Mouse (Mus musculus) limb, embryonic 10.5 days (tissue): ENCODE data around the gene Plxna4. TPM values are rescaled to one million over a fixed set of nuclear protein-coding genes. Genes with fewer than 3 reads are reported as not detected.

Source experiments
- DNase-seq: peaks from one replicate; pipeline ENCODE4 v3.0.0-alpha.2; 2017; ENCODE audit warnings: low spot score
- H3K27ac ChIP-seq: fragments of 300-500 bp; sonication (generic); 2 replicates; pipeline ENCODE4 v1.5.1; 2016; ENCODE audit warnings: mild to moderate bottlenecking
- H3K27me3 ChIP-seq: fragments of 300-500 bp; sonication (generic); 2 replicates; pipeline ENCODE4 v1.6.1; 2016; ENCODE audit warnings: low read depth, mild to moderate bottlenecking; ENCODE audit not compliant: poor library complexity, severe bottlenecking
- H3K36me3 ChIP-seq: fragments of 300-500 bp; sonication (generic); 2 replicates; pipeline ENCODE4 v1.6.1; 2016; ENCODE audit warnings: mild to moderate bottlenecking, moderate library complexity
- H3K4me1 ChIP-seq: fragments of 300-500 bp; sonication (generic); 2 replicates; pipeline ENCODE4 v1.6.1; 2016
- H3K4me3 ChIP-seq: fragments of 300-500 bp; sonication (generic); 2 replicates; pipeline ENCODE4 v1.5.1; 2016; ENCODE audit warnings: mild to moderate bottlenecking, moderate library complexity
- H3K9me3 ChIP-seq: fragments of 300-500 bp; sonication (generic); replicated peaks from 2 replicates; pipeline ENCODE4 v1.6.1; 2016; ENCODE audit warnings: mild to moderate bottlenecking
- WGBS: fragments of 180-500 bp; shearing (Covaris S2); methylation state at CpG from one replicate; pipeline ENCODE4 v1.1.7; 2016; 5-methylcytosine and 5-hydroxymethylcytosine counted together
- polyA plus RNA-seq: library from polyadenylated mRNA; unstranded; fragments of >200 nt; fragmentation: Nextera tagmentation; extraction: Ambion mirVana; gene quantifications from 2 replicates; pipeline ENCODE4 v1.2.1, GENCODE M21; 2016

Gene Plxna4
- polyA plus RNA-seq, 1 experiment from 2014 or later: 1.9 TPM

DNA sequence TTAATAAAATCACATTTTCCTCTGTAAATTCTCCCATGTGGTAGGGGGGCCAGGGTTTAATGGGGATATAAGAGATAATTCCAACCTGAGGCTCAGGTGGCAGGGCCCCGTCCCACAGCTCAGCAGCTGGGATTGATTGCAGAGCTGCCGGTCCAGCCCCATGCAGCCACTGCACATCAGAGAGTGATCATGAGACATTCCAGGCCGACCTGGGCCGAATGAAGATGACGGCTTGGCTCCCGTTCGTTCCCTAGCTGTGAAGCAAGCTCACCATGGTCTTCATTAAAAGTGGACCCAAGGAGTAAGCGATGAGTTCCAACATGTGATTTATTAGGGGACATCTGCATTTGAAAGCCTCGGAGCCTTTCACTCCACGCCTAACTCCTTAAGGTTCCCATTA lies 206.5 kb downstream of the Plxna4 start:
- no peak overlapping the region; the same call in 1 of the 2 replicates for H3K27ac ChIP-seq
- peaks cover 61% of the 10 kb centered on the region for H3K27me3 ChIP-seq
- H3K4me3 ChIP-seq: peak overlapping the region; percentile 22; the same call in 1 of the 2 replicates
- no peaks in the 10 kb centered on the region for H3K36me3 ChIP-seq
- WGBS: 11% methylated on average over 10 of the region's 10 CpGs
- DNase-seq: peak; percentile 79
- H3K4me1 ChIP-seq: peaks cover 41% of the 10 kb centered on the region
- H3K9me3 ChIP-seq: no peaks in the 10 kb centered on the region

GRCm38 (mm10) chr6:32377181-32377580 lies 210.8 kb downstream of the Plxna4 start:
- DNase-seq: no peak
- Histone ChIP-seq H3K27me3 (peaks cover 41% of the 10 kb centered on the region), H3K4me1 (peaks cover 26% of the 10 kb centered on the region), H3K27ac (no peak overlapping the region), H3K4me3 (no peak overlapping the region), H3K9me3 (no peaks in the 10 kb centered on the region), H3K36me3 (no peaks in the 10 kb centered on the region)
- WGBS: 91% methylated on average over 8 of the region's 8 CpGs

DNA sequence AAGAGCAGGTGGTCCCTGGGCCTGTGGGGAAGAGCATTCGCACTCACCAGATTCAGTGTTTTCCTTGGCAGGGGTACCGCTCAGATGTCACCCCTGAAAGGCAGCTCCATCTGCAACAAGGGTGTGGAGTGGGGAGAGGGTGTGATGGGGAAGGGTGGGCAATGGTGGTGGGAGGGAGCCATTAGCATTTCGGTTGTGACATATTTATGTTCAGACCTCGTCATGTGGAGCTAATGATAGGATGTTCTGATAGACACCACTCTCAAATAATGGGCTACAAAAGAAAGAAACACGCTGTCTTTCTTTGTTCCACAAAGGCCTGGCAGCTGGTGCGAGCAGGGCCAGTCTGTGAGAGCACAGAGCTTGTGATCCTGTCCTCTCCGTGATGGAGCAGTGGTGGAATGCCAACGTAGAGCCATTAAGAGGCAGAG lies 214.0 kb downstream of the Plxna4 start:
- WGBS: 83% methylated on average over 8 of the region's 8 CpGs

DNA sequence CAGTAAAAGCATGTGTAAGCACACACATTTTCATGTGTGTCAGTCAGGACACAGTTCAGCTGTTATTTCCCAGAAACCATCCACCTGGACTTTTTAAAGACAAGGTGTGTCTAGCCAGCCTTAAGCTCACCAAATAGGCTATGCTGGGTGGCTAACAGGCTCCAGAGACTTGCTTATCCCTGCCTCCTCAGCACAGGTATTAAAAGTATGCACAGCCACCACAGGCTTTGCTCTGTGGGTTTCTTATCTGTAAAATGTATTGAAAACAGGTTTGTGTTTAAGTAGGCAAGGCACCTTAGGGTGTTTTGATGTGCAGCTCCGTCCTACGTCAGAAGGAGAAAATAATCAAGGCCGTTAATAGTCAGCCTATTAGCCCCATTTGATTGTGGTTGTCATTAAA lies 218.9 kb downstream of the Plxna4 start:
- Histone ChIP-seq H3K36me3 (no peaks in the 10 kb centered on the region), H3K27ac (peak overlapping the region; percentile 47), H3K4me1 (peaks cover 38% of the 10 kb centered on the region), H3K9me3 (no peaks in the 10 kb centered on the region; the same call in 1 of the 2 replicates), H3K27me3 (no peaks in the 10 kb centered on the region), H3K4me3 (no peak overlapping the region)
- DNase-seq: no peak
- WGBS: 78% methylated on average over 3 of the region's 3 CpGs

More for the DNA sequence above, 214.0 kb downstream of the Plxna4 start:
- Histone ChIP-seq H3K4me3 (no peak overlapping the region), H3K36me3 (no peaks in the 10 kb centered on the region), H3K27me3 (peaks cover 22% of the 10 kb centered on the region), H3K27ac (no peak overlapping the region), H3K4me1 (peaks cover 20% of the 10 kb centered on the region), H3K9me3 (no peaks in the 10 kb centered on the region)
- DNase-seq: no peak

- Histone ChIP-seq H3K4me1 (peaks cover 44% of the 10 kb centered on the region), H3K27ac (peak overlapping the region; percentile 47), H3K27me3 (no peaks in the 10 kb centered on the region), H3K9me3 (no peaks in the 10 kb centered on the region; the same call in 1 of the 2 replicates), H3K36me3 (no peaks in the 10 kb centered on the region), H3K4me3 (no peak overlapping the region)
- 54% methylated on average over 4 of the region's 4 CpGs for WGBS
- no peak for DNase-seq
Measured at GRCm38 (mm10) chr6:32368408-32368807, 219.6 kb downstream of the Plxna4 start.

GRCm38 (mm10) chr6:32364933-32365332 lies 223.1 kb downstream of the Plxna4 start:
- peaks cover 55% of the 10 kb centered on the region for H3K4me1 ChIP-seq
- H3K36me3 ChIP-seq: no peaks in the 10 kb centered on the region
- 96% methylated on average over 5 of the region's 5 CpGs for WGBS
- H3K27me3 ChIP-seq: no peaks in the 10 kb centered on the region
- H3K4me3 ChIP-seq: no peak overlapping the region
- H3K9me3 ChIP-seq: no peaks in the 10 kb centered on the region; the same call in 1 of the 2 replicates
- H3K27ac ChIP-seq: no peak overlapping the region
- no peak for DNase-seq

DNA sequence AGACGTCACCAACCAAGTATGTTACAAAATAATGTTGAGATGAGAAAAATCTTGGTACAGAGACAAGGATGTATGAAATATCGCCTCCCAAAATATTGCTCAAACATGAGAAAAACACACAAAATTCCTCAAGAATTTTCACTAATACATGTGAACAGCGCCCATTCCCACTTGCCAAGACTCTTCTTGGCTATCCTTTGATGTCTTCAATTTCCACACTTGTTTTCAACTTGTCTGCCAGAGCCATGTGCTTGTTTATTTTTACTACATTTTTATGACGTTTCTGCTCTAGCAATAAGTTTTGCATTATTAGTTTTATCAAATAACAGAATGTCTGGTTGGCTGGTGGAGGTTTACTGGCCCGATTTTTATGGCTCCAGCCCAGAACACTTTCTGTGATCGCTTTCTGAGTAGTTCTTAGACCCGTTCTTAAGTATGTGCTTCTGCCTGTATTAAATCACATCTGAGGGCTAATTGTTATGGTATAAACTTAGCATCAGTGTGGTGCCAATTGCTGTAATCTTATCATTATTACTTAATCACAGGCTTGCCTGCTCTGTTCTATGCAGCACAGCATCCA lies 224.4 kb downstream of the Plxna4 start:
- WGBS: 76% methylated on average over 7 of the region's 7 CpGs
- no peak for DNase-seq
- H3K4me1 ChIP-seq: peaks cover 45% of the 10 kb centered on the region

GRCm38 (mm10) chr6:32362421-32362820 lies 225.6 kb downstream of the Plxna4 start:
- Histone ChIP-seq H3K27me3 (no peaks in the 10 kb centered on the region), H3K27ac (no peak overlapping the region), H3K9me3 (no peaks in the 10 kb centered on the region; the same call in 1 of the 2 replicates), H3K4me1 (peaks cover 36% of the 10 kb centered on the region), H3K36me3 (no peaks in the 10 kb centered on the region), H3K4me3 (no peak overlapping the region)
- DNase-seq: no peak
- 95% methylated on average over 4 of the region's 4 CpGs for whole genome bisulfite sequencing

More for the DNA sequence above, 224.4 kb downstream of the Plxna4 start:
- Histone ChIP-seq H3K27me3 (no peaks in the 10 kb centered on the region), H3K9me3 (no peaks in the 10 kb centered on the region; the same call in 1 of the 2 replicates), H3K36me3 (no peaks in the 10 kb centered on the region), H3K27ac (no peak overlapping the region), H3K4me3 (no peak overlapping the region)

DNA sequence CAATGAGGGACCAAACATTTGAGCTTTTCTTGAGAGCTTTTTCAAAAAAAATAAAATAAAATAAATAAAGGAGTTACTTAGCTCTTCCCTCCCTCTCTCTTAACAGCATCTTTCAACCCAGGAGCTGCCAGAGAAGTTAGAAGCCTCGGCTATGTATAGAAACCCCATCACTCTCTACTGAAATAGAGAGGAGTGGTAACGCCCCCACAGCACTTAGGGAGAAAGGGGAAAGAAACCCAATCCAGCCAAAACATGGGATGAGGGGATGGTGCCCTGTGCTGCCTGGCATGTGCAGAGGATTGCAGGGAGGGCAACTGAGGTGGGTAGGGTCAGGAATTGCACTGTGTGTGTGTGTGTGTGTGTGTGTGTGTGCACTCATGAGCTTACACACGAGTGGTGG lies 228.3 kb downstream of the Plxna4 start:
- 69% methylated on average over 3 of the region's 3 CpGs for WGBS
- Histone ChIP-seq H3K27ac (peak overlapping the region; percentile 76), H3K27me3 (no peaks in the 10 kb centered on the region), H3K36me3 (no peaks in the 10 kb centered on the region), H3K9me3 (no peaks in the 10 kb centered on the region), H3K4me1 (peaks cover 38% of the 10 kb centered on the region), H3K4me3 (no peak overlapping the region)
- DNase-seq: no peak

- no peak for DNase-seq
- H3K9me3 ChIP-seq: no peaks in the 10 kb centered on the region
- no peak overlapping the region for H3K4me3 ChIP-seq
- WGBS: 85% methylated on average over 5 of the region's 5 CpGs
- no peak overlapping the region for H3K27ac ChIP-seq
- peaks cover 20% of the 10 kb centered on the region for H3K4me1 ChIP-seq
- no peaks in the 10 kb centered on the region for H3K36me3 ChIP-seq
- no peaks in the 10 kb centered on the region for H3K27me3 ChIP-seq
Measured at GRCm38 (mm10) chr6:32357497-32357896, 230.5 kb downstream of the Plxna4 start.

- DNase-seq: no peak
Measured at GRCm38 (mm10) chr6:32355559-32355958, 232.4 kb downstream of the Plxna4 start.

DNA sequence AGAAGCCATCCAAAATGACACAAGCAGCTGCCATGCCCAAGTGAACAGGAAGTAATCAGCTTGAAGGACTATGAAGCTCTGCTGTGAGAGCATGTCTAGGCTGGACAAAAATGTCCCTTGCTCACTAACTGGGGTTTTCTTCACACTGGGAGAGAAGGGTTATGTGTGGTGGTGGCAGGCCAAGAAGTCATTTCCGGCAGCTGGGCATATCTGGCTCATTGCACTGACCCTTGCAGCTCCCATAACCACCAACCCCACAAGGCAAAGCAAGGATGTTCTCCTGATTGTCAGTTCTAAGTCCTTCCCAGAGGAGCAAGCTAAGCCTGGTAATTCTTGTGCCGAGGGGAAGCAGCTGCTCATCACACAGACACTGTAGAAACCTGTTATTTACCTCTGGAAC lies 239.0 kb downstream of the Plxna4 start:
- H3K9me3 ChIP-seq: no peaks in the 10 kb centered on the region
- WGBS: 75% methylated on average over 2 of the region's 2 CpGs
- no peak overlapping the region for H3K4me3 ChIP-seq
- H3K27me3 ChIP-seq: no peaks in the 10 kb centered on the region
- no peak for DNase-seq
- H3K36me3 ChIP-seq: no peaks in the 10 kb centered on the region
- H3K4me1 ChIP-seq: peaks cover 18% of the 10 kb centered on the region
- H3K27ac ChIP-seq: no peak overlapping the region

More at GRCm38 (mm10) chr6:32355559-32355958, 232.4 kb downstream of the Plxna4 start:
- Histone ChIP-seq H3K27me3 (no peaks in the 10 kb centered on the region), H3K4me1 (peaks cover 16% of the 10 kb centered on the region), H3K4me3 (no peak overlapping the region), H3K27ac (no peak overlapping the region), H3K9me3 (no peaks in the 10 kb centered on the region), H3K36me3 (no peaks in the 10 kb centered on the region)
- WGBS: 79% methylated on average over 4 of the region's 4 CpGs

GRCm38 (mm10) chr6:32348126-32348525 lies 239.9 kb downstream of the Plxna4 start:
- no peaks in the 10 kb centered on the region for H3K9me3 ChIP-seq
- no peak overlapping the region for H3K27ac ChIP-seq
- H3K36me3 ChIP-seq: no peaks in the 10 kb centered on the region
- no peaks in the 10 kb centered on the region for H3K27me3 ChIP-seq
- H3K4me3 ChIP-seq: no peak overlapping the region
- H3K4me1 ChIP-seq: peaks cover 25% of the 10 kb centered on the region
- 93% methylated on average over 6 of the region's 6 CpGs for WGBS
- DNase-seq: no peak

DNA sequence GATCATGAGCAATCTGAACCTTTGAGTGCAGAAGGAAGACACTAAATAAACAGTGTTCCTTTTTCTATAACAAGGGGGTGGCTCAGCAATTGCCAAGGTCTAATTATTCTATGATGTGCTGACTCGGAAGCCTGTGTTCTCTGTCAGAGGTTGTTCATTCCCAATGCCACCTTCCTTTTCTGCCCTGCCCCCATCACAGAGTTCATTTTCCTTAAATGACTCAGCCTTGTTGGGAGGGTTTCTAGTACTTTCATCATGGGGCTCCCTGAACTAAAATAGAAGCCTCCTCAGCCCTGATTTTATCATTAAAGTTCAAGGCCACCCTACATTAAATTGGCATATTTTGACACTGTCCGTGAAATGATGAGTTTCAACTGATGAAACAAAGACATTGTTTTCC lies 242.0 kb downstream of the Plxna4 start:
- DNase-seq: no peak
- Histone ChIP-seq H3K36me3 (no peaks in the 10 kb centered on the region), H3K27ac (no peak overlapping the region), H3K9me3 (no peaks in the 10 kb centered on the region), H3K4me3 (no peak overlapping the region), H3K27me3 (no peaks in the 10 kb centered on the region), H3K4me1 (peaks cover 46% of the 10 kb centered on the region)
- 89% methylated on average over 2 of the region's 2 CpGs for WGBS
